Mouse (Mus musculus) midbrain, embryonic 14.5 days (tissue): ENCODE results near the gene Hydin. TPM values are rescaled to one million over a fixed set of nuclear protein-coding genes. Genes with fewer than 3 reads are reported as not detected.

ENCODE experiments used
- ATAC-seq: fragments of 200-750 bp; cut with Nextera tagmentation; 2 replicates; pipeline ENCODE4 v1.8.0; 2017; ENCODE audit warnings: moderate number of reproducible peaks, moderate library complexity; ENCODE audit not compliant: low FRiP score, low TSS enrichment
- DNase-seq: peaks from one replicate; pipeline ENCODE4 v3.0.0-alpha.2; 2015
- H3K27ac ChIP-seq: fragments of 300-500 bp; sonication (generic); replicated peaks from 2 replicates; pipeline ENCODE4 v1.5.1; 2014; ENCODE audit warnings: mild to moderate bottlenecking, low read depth, low read length, moderate library complexity
- H3K27me3 ChIP-seq: fragments of 300-500 bp; sonication (generic); 2 replicates; pipeline ENCODE4 v1.6.1; 2014; ENCODE audit warnings: low read length, control low read depth, mixed read lengths; ENCODE audit not compliant: control insufficient read depth, insufficient read depth
- H3K36me3 ChIP-seq: fragments of 300-500 bp; sonication (generic); 2 replicates; pipeline ENCODE4 v1.6.1; 2014; ENCODE audit warnings: low read length, control low read depth; ENCODE audit not compliant: control insufficient read depth, insufficient read depth
- H3K4me1 ChIP-seq: fragments of 300-500 bp; sonication (generic); 2 replicates; pipeline ENCODE4 v1.6.1; 2014; ENCODE audit warnings: mild to moderate bottlenecking, antibody characterized with exemption, low read length, control low read depth; ENCODE audit not compliant: control insufficient read depth, insufficient read depth
- H3K4me2 ChIP-seq: fragments of 300-500 bp; sonication (generic); 2 replicates; pipeline ENCODE4 v1.6.1; 2014; ENCODE audit warnings: mild to moderate bottlenecking, low read length, moderate library complexity
- H3K4me3 ChIP-seq: fragments of 300-500 bp; sonication (generic); replicated peaks from 2 replicates; pipeline ENCODE4 v1.5.1; 2014; ENCODE audit warnings: low read depth, low read length
- H3K9ac ChIP-seq: fragments of 300-500 bp; sonication (generic); replicated peaks from 2 replicates; pipeline ENCODE4 v1.6.1; 2014; ENCODE audit warnings: mild to moderate bottlenecking, low read length, moderate library complexity
- H3K9me3 ChIP-seq: fragments of 300-500 bp; sonication (generic); 2 replicates; pipeline ENCODE4 v1.6.1; 2016; ENCODE audit warnings: low read length, control low read depth, mixed read lengths; ENCODE audit not compliant: control insufficient read depth
- WGBS: fragments of 180-500 bp; shearing (Covaris S2); extraction: QIAGEN DNeasy Blood & Tissue Kit; methylation state at CpG from one replicate; pipeline ENCODE4 v1.1.7; 2014; 5-methylcytosine and 5-hydroxymethylcytosine counted together
- polyA plus RNA-seq: library from polyadenylated mRNA; unstranded; fragments of >200 nt; fragmentation: Nextera tagmentation; extraction: Ambion mirVana; gene quantifications from 2 replicates; pipeline ENCODE4 v1.2.1, GENCODE M21; 2014

The Hydin gene
- polyA plus RNA-seq, 1 experiment from 2014 or later = 0.14 TPM

DNA sequence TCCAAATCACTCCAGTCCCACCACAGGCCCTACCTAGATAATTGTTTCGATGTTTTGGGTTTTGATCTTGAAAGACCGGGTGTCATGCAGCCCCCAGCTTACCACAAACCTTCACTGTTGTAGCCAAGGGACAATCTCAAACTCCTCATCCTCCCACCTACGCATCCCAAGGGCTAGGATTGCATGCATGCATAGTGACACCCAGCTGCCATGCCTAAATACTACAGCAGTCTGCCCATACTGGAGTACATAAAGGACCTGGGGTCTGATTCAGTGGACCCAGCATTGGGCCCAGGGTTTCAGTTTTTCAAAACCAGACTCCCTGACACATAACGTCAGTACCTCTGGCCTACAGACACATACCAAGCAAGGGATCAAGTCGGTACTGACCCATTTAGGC, 224.3 kb downstream of the Hydin start:
- no peak overlapping the region for H3K4me3 ChIP-seq
- ATAC-seq = no peak
- H3K27ac ChIP-seq = no peak overlapping the region
- H3K9ac ChIP-seq = no peak overlapping the region
- H3K9me3 ChIP-seq = no peaks in the 10 kb centered on the region
- H3K4me1 ChIP-seq = no peaks in the 10 kb centered on the region
- H3K27me3 ChIP-seq = no peaks in the 10 kb centered on the region
- DNase-seq = no peak
- 92% methylated on average over 5 of the region's 5 CpGs for WGBS
- H3K4me2 ChIP-seq = no peak overlapping the region
- H3K36me3 ChIP-seq = no peaks in the 10 kb centered on the region

DNA sequence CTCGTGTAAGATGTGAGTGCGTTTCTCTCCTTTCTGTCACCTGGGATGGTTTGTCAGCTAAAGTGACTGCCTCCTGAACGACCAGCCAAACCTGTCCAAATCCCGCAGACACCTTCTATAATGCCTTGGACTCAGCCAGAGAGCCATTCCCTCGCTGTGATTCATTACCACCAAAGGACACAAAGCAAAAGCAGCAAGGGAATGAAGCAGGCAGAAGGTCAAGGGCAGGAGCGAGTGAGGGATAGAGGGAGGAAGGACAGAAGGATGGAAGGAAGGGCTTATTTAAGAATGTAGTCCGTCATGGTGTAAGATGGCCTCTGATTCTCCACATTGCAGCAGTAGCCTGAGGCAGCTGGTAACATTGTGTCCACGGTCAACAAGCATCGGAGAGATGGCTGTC, 229.5 kb downstream of the Hydin start:
- Histone ChIP-seq H3K4me2 (no peak overlapping the region), H3K27ac (no peak overlapping the region), H3K4me1 (no peaks in the 10 kb centered on the region), H3K9me3 (no peaks in the 10 kb centered on the region), H3K36me3 (no peaks in the 10 kb centered on the region), H3K4me3 (no peak overlapping the region), H3K9ac (no peak overlapping the region), H3K27me3 (no peaks in the 10 kb centered on the region)
- ATAC-seq (no peak), DNase-seq (no peak)
- 84% methylated on average over 9 of the region's 9 CpGs for WGBS

DNA sequence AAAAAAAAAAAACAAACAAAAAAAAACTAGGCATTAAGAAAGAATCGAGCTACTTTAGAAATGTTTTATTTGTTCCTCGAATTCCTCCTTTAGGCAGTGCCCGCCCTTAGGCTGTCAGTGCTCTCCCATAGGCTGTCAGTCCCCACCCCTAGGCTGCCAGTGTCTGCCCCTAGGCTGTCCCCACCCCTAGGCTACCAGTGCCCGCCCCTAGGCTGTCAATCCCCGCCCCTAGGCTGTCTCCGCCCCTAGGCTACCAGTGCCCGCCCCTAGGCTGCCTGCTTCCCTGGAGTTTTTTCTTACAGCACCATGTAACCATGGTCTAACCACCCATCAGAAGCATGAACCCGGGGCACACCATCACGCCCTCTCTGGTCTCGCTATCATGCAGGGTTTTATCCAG, 233.5 kb downstream of the Hydin start:
- Histone ChIP-seq H3K9ac (no peak overlapping the region), H3K4me2 (no peak overlapping the region), H3K27me3 (no peaks in the 10 kb centered on the region), H3K4me1 (no peaks in the 10 kb centered on the region), H3K36me3 (no peaks in the 10 kb centered on the region), H3K4me3 (no peak overlapping the region), H3K9me3 (no peaks in the 10 kb centered on the region), H3K27ac (no peak overlapping the region)
- 34% methylated on average over 10 of the region's 10 CpGs for WGBS
- no peak for ATAC-seq
- DNase-seq = no peak

DNA sequence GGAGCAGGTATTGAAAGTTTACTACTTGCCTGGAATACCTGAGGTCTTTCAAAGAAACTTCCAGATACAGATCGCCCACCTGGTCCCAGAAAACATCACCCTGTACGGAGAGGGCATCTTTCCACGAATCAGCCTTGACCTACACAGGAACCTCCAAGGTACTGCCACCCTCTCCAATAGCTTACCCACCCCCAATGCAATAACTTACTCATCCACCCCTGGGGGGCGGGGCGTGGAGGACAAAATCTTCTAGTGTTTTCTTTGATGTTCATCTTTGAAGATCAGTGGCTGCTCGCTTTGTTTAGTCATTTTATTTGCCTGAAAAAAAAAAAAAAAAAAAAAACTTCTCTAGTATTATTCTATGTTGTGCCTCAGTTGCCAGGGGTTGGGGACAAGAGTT, 233.9 kb downstream of the Hydin start:
- Histone ChIP-seq H3K4me2 (no peak overlapping the region), H3K9me3 (no peaks in the 10 kb centered on the region), H3K4me3 (no peak overlapping the region), H3K4me1 (no peaks in the 10 kb centered on the region), H3K36me3 (no peaks in the 10 kb centered on the region), H3K27ac (no peak overlapping the region), H3K27me3 (no peaks in the 10 kb centered on the region), H3K9ac (no peak overlapping the region)
- ATAC-seq (no peak), DNase-seq (no peak)
- 73% methylated on average over 6 of the region's 6 CpGs for WGBS

DNA sequence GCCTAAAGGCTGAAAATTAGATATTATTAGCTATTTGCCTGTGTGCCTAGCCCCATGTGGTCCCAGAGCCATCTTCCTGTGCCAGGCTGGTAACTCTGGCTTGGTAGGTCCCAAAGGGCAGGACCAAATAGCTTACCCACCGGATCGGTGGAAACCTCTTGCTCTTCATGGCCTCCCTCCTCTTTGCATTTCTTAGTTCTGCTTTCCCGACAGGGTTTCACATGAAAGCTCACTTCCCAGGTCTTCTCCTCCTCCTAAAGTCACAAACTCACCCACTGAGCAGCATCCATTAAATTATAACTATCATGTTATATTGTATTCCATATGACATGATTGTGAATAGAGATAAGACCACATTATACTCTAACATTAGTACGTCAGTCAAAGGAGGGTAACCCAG, 234.6 kb downstream of the Hydin start:
- no peak overlapping the region for H3K27ac ChIP-seq
- no peak overlapping the region for H3K9ac ChIP-seq
- no peaks in the 10 kb centered on the region for H3K9me3 ChIP-seq
- no peaks in the 10 kb centered on the region for H3K36me3 ChIP-seq
- H3K4me3 ChIP-seq = no peak overlapping the region
- H3K4me2 ChIP-seq = no peak overlapping the region
- 90% methylated on average over 4 of the region's 4 CpGs for WGBS
- ATAC-seq (no peak), DNase-seq (no peak)
- no peaks in the 10 kb centered on the region for H3K27me3 ChIP-seq
- no peaks in the 10 kb centered on the region for H3K4me1 ChIP-seq

DNA sequence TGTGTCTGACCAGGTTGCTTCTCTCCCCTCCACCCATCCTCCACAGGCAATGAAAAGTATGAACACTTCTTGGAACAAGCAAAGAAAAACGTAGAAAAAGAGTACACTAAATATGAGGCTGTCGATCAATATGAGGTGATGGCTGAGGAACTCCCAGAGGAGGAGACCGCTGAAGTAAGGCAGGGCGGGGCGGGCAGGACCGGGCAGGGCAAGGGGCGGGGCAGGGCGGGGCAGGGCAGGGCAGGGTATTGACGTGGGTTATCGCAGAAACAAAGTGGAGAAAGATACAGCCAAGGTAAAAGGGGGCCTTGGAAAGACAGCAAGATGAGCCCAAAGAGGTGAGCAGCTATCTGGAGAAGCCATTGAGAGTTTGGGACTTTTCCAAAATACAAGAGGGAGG, 236.1 kb downstream of the Hydin start:
- DNase-seq (no peak), ATAC-seq (no peak)
- Histone ChIP-seq H3K9ac (no peak overlapping the region), H3K4me3 (no peak overlapping the region), H3K4me1 (no peaks in the 10 kb centered on the region), H3K36me3 (no peaks in the 10 kb centered on the region), H3K27me3 (no peaks in the 10 kb centered on the region), H3K9me3 (no peaks in the 10 kb centered on the region), H3K4me2 (no peak overlapping the region), H3K27ac (no peak overlapping the region)
- 23% methylated on average over 10 of the region's 10 CpGs for WGBS

DNA sequence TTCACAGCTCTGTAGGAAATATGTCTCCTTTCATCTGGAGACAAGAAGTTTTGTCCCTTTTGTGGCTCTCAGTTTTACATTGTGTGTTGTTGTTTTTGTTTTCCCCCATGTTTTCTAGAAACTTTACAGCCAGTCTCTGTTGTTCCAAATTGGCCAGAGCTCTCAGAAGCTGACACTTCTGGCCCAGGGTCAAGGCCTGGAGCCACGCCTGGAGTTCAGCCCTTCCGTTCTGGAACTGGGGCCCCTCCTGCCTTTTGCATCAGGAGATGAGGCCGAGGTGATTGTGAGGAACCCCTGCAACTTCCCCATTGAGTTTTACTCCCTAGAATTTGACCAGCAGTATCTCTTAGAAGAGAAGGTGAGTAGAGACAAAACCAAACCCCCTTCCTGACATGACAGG, 242.0 kb downstream of the Hydin start:
- no peaks in the 10 kb centered on the region for H3K4me1 ChIP-seq
- no peak overlapping the region for H3K27ac ChIP-seq
- no peaks in the 10 kb centered on the region for H3K9me3 ChIP-seq
- H3K27me3 ChIP-seq = no peaks in the 10 kb centered on the region
- H3K36me3 ChIP-seq = no peaks in the 10 kb centered on the region
- ATAC-seq = no peak
- 73% methylated on average over 3 of the region's 3 CpGs for WGBS
- no peak overlapping the region for H3K4me2 ChIP-seq
- no peak overlapping the region for H3K4me3 ChIP-seq
- H3K9ac ChIP-seq = no peak overlapping the region
- DNase-seq = no peak

DNA sequence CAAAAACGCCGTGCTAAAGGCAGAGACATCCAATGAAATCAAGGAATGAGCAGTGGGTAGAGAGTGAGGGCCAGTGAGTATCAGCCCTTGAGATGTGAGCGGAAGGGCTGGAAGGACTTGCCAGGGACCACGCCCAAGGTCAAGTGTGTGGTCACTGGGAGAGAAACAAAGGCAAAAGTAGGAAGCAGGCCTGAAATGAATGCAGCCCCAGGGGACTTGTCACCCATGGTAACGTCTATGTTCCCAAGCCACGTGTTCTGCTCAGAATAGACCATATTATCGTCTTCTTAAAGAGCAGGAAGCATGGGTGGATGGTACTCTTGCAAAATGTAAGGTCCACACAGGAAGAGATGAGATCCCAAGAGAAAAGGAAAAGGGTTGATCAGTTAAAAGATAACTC, 253.0 kb downstream of the Hydin start:
- no peak overlapping the region for H3K4me3 ChIP-seq
- H3K27ac ChIP-seq = no peak overlapping the region
- no peaks in the 10 kb centered on the region for H3K36me3 ChIP-seq
- H3K27me3 ChIP-seq = no peaks in the 10 kb centered on the region
- ATAC-seq (no peak), DNase-seq (no peak)
- H3K9ac ChIP-seq = no peak overlapping the region
- no peaks in the 10 kb centered on the region for H3K4me1 ChIP-seq
- H3K4me2 ChIP-seq = no peak overlapping the region
- no peaks in the 10 kb centered on the region for H3K9me3 ChIP-seq
- 77% methylated on average over 7 of the region's 7 CpGs for WGBS

DNA sequence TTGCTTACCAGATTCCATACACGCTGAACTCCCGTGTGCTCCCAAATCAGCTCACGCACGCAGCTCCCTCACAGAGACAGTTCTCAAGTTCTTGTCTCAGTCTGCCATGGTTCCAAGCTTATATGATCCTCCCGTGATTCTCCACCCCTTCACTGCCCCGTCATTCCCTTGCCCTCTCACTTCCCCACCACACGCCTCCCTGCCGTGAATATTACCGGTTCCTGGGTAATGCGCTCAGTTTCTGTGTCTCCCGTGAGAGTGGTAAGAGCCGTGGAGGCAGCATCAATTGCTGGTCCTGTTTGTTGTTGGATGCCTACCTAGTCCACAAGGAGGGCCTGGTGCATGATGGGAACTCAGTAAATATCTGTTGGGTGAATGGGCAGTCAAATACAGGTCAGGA, 255.1 kb downstream of the Hydin start:
- ATAC-seq (no peak), DNase-seq (no peak)
- 95% methylated on average over 12 of the region's 12 CpGs for WGBS
- H3K27ac ChIP-seq = no peak overlapping the region
- no peak overlapping the region for H3K4me2 ChIP-seq
- no peaks in the 10 kb centered on the region for H3K9me3 ChIP-seq
- H3K4me3 ChIP-seq = no peak overlapping the region
- no peaks in the 10 kb centered on the region for H3K27me3 ChIP-seq
- H3K36me3 ChIP-seq = no peaks in the 10 kb centered on the region
- no peaks in the 10 kb centered on the region for H3K4me1 ChIP-seq
- no peak overlapping the region for H3K9ac ChIP-seq
